Mouse (Mus musculus): Measurements from ENCODE around the gene Rnf222. TPM values are rescaled to one million over a fixed set of nuclear protein-coding genes. Genes with fewer than 3 reads are reported as not detected.

Rnf222 gene
- total and polyA plus RNA-seq, 2 experiments from 2014 or later: 0.11 TPM; not detected in 1

DNA sequence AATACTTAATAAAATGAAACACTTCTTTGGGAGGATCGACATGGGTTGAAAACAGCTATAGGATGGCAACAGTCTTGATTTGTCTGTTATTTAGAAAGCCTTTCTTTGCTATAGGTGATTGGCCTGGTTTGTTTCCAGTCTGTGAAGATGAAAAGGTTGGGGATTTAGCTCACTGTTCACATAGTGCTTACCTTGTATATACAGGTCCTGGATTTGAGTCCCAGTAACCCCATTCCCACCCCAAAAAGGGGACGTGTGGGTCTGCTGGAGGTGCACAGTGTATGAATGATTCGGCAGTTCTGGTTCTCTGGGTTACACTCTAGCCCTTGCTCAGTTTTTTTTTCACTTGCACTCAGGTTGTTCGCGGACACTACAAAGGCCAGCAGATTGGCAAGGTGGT, 14.5 kb downstream of the Rnf222 start:
- no peak overlapping the region for H3K27ac ChIP-seq (ENCODE audit: low read depth, low read length)
- H3K36me3 ChIP-seq (ENCODE audit: insufficient read depth, low read length): peaks cover 25% of the 10 kb centered on the region
- H3K9ac ChIP-seq (replicated peaks; ENCODE audit: low read length, poor library complexity, severe bottlenecking): peak overlapping the region; percentile 91; the same call in 1 of the 2 replicates
- H3K4me1 ChIP-seq (ENCODE audit: insufficient read depth, low read length): no peaks in the 10 kb centered on the region
- TF ChIP-seq CTCF (IDR thresholded peaks at IDR 0.05): no peak
- peak overlapping the region; percentile 61 for H3K4me2 ChIP-seq (ENCODE audit: low read depth, low read length, poor library complexity, severe bottlenecking)
- peaks cover 5% of the 10 kb centered on the region; the same call in 1 of the 2 replicates for H3K27me3 ChIP-seq (ENCODE audit: insufficient read depth, low read length)
- H3K9me3 ChIP-seq (ENCODE audit: low read length): no peaks in the 10 kb centered on the region
- ATAC-seq (ENCODE audit: low FRiP score) (no peak), DNase-seq (ENCODE audit: low spot score) (no peak)
- peak overlapping the region; percentile 85 for H3K4me3 ChIP-seq (ENCODE audit: low read depth, low read length)
- 84% methylated on average over 5 of the region's 5 CpGs for WGBS

GRCm38 (mm10) chr11:68903775-68904174, 15.4 kb downstream of the Rnf222 start:
- Histone ChIP-seq H3K27me3 (ENCODE audit: insufficient read depth, low read length) (peaks cover 5% of the 10 kb centered on the region; the same call in 1 of the 2 replicates), H3K27ac (ENCODE audit: low read depth, low read length) (no peak overlapping the region), H3K9me3 (ENCODE audit: low read length) (no peaks in the 10 kb centered on the region), H3K36me3 (ENCODE audit: insufficient read depth, low read length) (peaks cover 25% of the 10 kb centered on the region), H3K4me2 (ENCODE audit: low read depth, low read length, poor library complexity, severe bottlenecking) (no peak overlapping the region), H3K9ac (replicated peaks; ENCODE audit: low read length, poor library complexity, severe bottlenecking) (no peak overlapping the region), H3K4me1 (ENCODE audit: insufficient read depth, low read length) (no peaks in the 10 kb centered on the region), H3K4me3 (ENCODE audit: low read depth, low read length) (no peak overlapping the region)
- 87% methylated on average over 2 of the region's 2 CpGs for WGBS
- TF ChIP-seq CTCF (IDR thresholded peaks at IDR 0.05): no peak
- no peak for DNase-seq (ENCODE audit: low spot score)
- ATAC-seq (ENCODE audit: low FRiP score): no peak

DNA sequence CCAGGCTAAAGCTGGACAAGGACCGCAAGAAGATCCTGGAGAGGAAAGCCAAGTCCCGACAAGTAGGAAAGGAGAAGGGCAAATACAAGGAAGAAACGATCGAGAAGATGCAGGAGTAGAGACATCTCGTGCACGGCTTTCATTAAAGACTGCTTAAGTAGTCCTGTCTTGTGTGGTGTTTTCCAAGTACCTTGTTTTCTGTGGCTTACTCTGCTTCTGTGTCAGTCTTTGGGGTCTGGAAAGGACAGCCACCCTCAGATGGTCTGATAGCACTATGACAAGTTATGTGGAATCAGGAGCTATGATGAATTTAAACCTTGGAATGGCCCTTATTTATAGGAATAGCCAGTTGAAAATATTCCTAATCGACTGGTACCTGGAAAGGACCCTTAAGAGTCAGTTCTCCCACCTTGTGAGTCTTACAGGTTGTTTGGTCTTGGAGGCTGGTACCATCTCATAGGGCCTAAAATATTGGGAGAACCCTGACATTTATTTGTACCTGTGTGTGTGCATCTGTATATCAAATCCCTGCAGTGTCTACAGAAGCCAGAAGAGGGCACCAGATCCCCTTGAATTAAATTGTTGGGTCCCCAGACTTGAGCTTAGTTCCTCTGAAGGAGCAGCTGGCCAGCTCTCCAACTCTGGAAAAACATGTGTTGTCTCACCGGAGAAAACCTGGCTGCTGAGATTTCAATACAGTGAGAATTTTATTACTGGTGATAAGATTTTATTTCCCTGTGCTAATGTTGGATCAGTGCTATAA, 16.2 kb downstream of the Rnf222 start:
- peaks cover 25% of the 10 kb centered on the region for H3K36me3 ChIP-seq (ENCODE audit: insufficient read depth, low read length)
- TF ChIP-seq CTCF (IDR thresholded peaks at IDR 0.05): peak; percentile 86
- WGBS: 83% methylated on average over 8 of the region's 8 CpGs
- no peaks in the 10 kb centered on the region for H3K9me3 ChIP-seq (ENCODE audit: low read length)
- H3K4me2 ChIP-seq (ENCODE audit: low read depth, low read length, poor library complexity, severe bottlenecking): no peak overlapping the region
- H3K27ac ChIP-seq (ENCODE audit: low read depth, low read length): no peak overlapping the region
- no peak overlapping the region for H3K9ac ChIP-seq (replicated peaks; ENCODE audit: low read length, poor library complexity, severe bottlenecking)
- peak; percentile 87 for DNase-seq (ENCODE audit: low spot score)
- no peaks in the 10 kb centered on the region for H3K27me3 ChIP-seq (ENCODE audit: insufficient read depth, low read length)
- H3K4me3 ChIP-seq (ENCODE audit: low read depth, low read length): no peak overlapping the region
- H3K4me1 ChIP-seq (ENCODE audit: insufficient read depth, low read length): no peaks in the 10 kb centered on the region
- no peak for ATAC-seq (ENCODE audit: low FRiP score)

DNA sequence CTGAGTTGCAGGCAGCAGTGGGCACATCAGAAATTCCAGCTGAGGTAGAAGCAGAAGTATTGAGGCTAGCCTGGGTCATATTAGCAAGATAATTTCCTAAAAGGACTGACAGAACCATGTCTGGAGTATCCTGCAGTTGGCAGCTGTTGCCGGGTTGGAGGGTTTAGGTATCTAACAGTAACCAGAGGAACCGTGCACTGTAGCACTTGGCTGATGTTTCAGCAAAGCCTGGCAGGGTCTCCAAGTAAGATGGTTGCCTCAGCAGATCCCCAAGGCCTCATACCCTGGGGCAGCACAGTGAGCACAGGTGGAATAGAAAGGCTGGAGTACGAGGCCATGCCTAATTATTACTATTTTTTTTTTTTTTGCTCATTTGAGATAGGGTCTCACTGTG, 16.8 kb downstream of the Rnf222 start:
- DNase-seq (ENCODE audit: low spot score) (no peak), ATAC-seq (ENCODE audit: low FRiP score) (no peak)
- Histone ChIP-seq H3K4me2 (ENCODE audit: low read depth, low read length, poor library complexity, severe bottlenecking) (no peak overlapping the region), H3K4me3 (ENCODE audit: low read depth, low read length) (no peak overlapping the region), H3K27ac (ENCODE audit: low read depth, low read length) (no peak overlapping the region), H3K36me3 (ENCODE audit: insufficient read depth, low read length) (peaks cover 25% of the 10 kb centered on the region), H3K27me3 (ENCODE audit: insufficient read depth, low read length) (no peaks in the 10 kb centered on the region), H3K4me1 (ENCODE audit: insufficient read depth, low read length) (no peaks in the 10 kb centered on the region), H3K9ac (replicated peaks; ENCODE audit: low read length, poor library complexity, severe bottlenecking) (no peak overlapping the region), H3K9me3 (ENCODE audit: low read length) (no peaks in the 10 kb centered on the region)
- 80% methylated on average over 3 of the region's 3 CpGs for WGBS
- no peak for TF ChIP-seq CTCF (IDR thresholded peaks at IDR 0.05)

DNA sequence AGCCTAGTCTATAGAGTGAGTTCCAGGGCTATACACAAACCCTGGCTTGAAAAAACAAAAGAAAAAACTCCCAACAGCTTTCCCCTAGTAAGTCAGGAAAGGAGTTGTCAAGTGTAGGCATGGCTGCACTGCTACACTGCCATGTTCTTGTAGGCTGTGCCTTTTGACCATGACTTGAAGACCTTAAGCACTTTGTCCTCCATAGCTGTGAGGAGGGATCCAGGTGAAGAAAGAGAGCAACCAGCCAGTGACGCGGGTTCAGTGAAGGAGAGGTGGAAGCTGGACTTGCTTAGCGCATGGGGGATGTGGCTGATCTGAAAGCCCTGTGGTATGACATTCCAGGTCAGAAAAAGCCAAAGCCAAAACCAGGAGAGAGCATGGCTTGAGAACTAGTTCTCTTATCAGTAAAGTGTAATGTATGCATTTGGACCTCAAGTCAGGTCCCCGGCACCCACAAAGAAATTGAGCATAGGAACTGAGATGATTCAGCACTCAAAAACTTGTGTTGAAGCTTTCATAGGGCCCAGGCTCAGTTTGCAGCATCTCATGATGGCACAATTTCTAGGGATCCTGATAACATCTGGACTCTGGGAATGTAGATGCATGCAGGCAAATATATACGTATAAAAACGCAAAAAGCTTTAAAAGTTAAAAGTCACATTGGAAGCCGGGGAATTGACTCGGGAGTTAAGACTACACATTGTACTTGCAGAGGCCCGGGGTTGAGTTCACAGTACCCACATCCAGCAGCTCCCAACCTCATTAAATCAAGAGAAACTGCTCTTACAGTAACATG, 17.5 kb downstream of the Rnf222 start:
- WGBS: 92% methylated on average over 9 of the region's 9 CpGs
- TF ChIP-seq CTCF (IDR thresholded peaks at IDR 0.05): no peak
- no peaks in the 10 kb centered on the region for H3K9me3 ChIP-seq (ENCODE audit: low read length)
- H3K4me1 ChIP-seq (ENCODE audit: insufficient read depth, low read length): no peaks in the 10 kb centered on the region
- no peak overlapping the region for H3K27ac ChIP-seq (ENCODE audit: low read depth, low read length)
- H3K9ac ChIP-seq (replicated peaks; ENCODE audit: low read length, poor library complexity, severe bottlenecking): no peak overlapping the region
- ATAC-seq (ENCODE audit: low FRiP score): no peak
- H3K4me2 ChIP-seq (ENCODE audit: low read depth, low read length, poor library complexity, severe bottlenecking): no peak overlapping the region
- H3K4me3 ChIP-seq (ENCODE audit: low read depth, low read length): no peak overlapping the region
- DNase-seq (ENCODE audit: low spot score): no peak
- H3K36me3 ChIP-seq (ENCODE audit: insufficient read depth, low read length): peaks cover 25% of the 10 kb centered on the region
- no peaks in the 10 kb centered on the region for H3K27me3 ChIP-seq (ENCODE audit: insufficient read depth, low read length)

- no peaks in the 10 kb centered on the region for H3K27me3 ChIP-seq (ENCODE audit: insufficient read depth, low read length)
- H3K36me3 ChIP-seq (ENCODE audit: insufficient read depth, low read length): peaks cover 25% of the 10 kb centered on the region
- H3K4me3 ChIP-seq (ENCODE audit: low read depth, low read length): no peak overlapping the region
- no peak for TF ChIP-seq CTCF (IDR thresholded peaks at IDR 0.05)
- 69% methylated on average over 4 of the region's 4 CpGs for WGBS
- H3K27ac ChIP-seq (ENCODE audit: low read depth, low read length): no peak overlapping the region
- ATAC-seq (ENCODE audit: low FRiP score) (no peak), DNase-seq (ENCODE audit: low spot score) (peak; percentile 47)
- H3K9ac ChIP-seq (replicated peaks; ENCODE audit: low read length, poor library complexity, severe bottlenecking): 0 out of 2 replicates have a peak overlapping the region, but pooled peaks have one; percentile 13
- H3K9me3 ChIP-seq (ENCODE audit: low read length): no peaks in the 10 kb centered on the region
- H3K4me1 ChIP-seq (ENCODE audit: insufficient read depth, low read length): no peaks in the 10 kb centered on the region
- H3K4me2 ChIP-seq (ENCODE audit: low read depth, low read length, poor library complexity, severe bottlenecking): no peak overlapping the region
Measured at GRCm38 (mm10) chr11:68906461-68906790, 18.1 kb downstream of the Rnf222 start.

All from midbrain, postnatal 0 days (tissue).